35 mouse cellular contexts compared by ENCODE assay signal in genomic region chr5:133653431-133653830, GRCm38 (mm10).
"Had no signal": no experiment of that assay in that cellular context is flagged by ENCODE, and none has a peak within 500 bp of the region (broad histone marks: within the 10 kb centered on the region; RNA-seq: fewer than 3 reads in every experiment).

No protein-coding gene starts in this region.

- H3K36me3 ChIP-seq: heart, embryonic 10.5 days; heart, embryonic 12.5 days; heart, embryonic 13.5 days; heart, embryonic 15.5 days; hindbrain, embryonic 10.5 days; hindbrain, embryonic 12.5 days; hindbrain, embryonic 13.5 days; hindbrain, embryonic 15.5 days; intestine, embryonic 15.5 days; kidney, embryonic 15.5 days had no signal

- H3K27ac ChIP-seq: heart, embryonic 10.5 days; heart, embryonic 13.5 days; heart, embryonic 15.5 days; hindbrain, embryonic 10.5 days; hindbrain, embryonic 12.5 days; hindbrain, embryonic 13.5 days; hindbrain, embryonic 14.5 days; hindbrain, embryonic 15.5 days; hindbrain, postnatal 0 days; intestine, embryonic 15.5 days; kidney, embryonic 15.5 days; kidney, postnatal 0 days; layer of hippocampus, adult 2 months had no signal

- H3K27me3 ChIP-seq: heart, embryonic 13.5 days; heart, embryonic 15.5 days; hindbrain, embryonic 12.5 days; hindbrain, embryonic 13.5 days; hindbrain, embryonic 15.5 days; intestine, embryonic 15.5 days; kidney, embryonic 15.5 days had no signal

- H3K4me1 ChIP-seq: heart, embryonic 10.5 days; heart, embryonic 12.5 days; heart, embryonic 13.5 days; heart, embryonic 15.5 days; hindbrain, embryonic 10.5 days; hindbrain, embryonic 12.5 days; hindbrain, embryonic 13.5 days; hindbrain, embryonic 15.5 days; intestine, embryonic 15.5 days; kidney, embryonic 15.5 days had no signal

- H3K9me3 ChIP-seq: heart, embryonic 10.5 days; heart, embryonic 13.5 days; heart, embryonic 15.5 days; hindbrain, embryonic 10.5 days; hindbrain, embryonic 12.5 days; hindbrain, embryonic 15.5 days; intestine, embryonic 15.5 days; kidney, embryonic 15.5 days had no signal

- DNase-seq: heart, postnatal 10 days; heart, postnatal 14 days; heart, postnatal 36 days; heart, postnatal 4 days; kidney, adult 11 months; kidney, adult 18-20 months; kidney, adult 2 months; kidney, adult 8-10 months; kidney, adult 9 months; kidney, postnatal 10 days; kidney, postnatal 14 days; kidney, postnatal 25 days; kidney, postnatal 36 days; kidney, postnatal 4 days; layer of hippocampus, adult 9-11 months; layer of hippocampus, postnatal 36 days had no signal

- H3K4me3 ChIP-seq: heart, embryonic 10.5 days; heart, embryonic 12.5 days; heart, embryonic 13.5 days; heart, embryonic 15.5 days; hindbrain, embryonic 10.5 days; hindbrain, embryonic 12.5 days; hindbrain, embryonic 13.5 days; hindbrain, embryonic 15.5 days; intestine, embryonic 15.5 days; kidney, embryonic 15.5 days; layer of hippocampus, adult 2 months had no signal

- H3K9ac ChIP-seq: heart, embryonic 12.5 days; heart, embryonic 13.5 days; heart, embryonic 15.5 days; hindbrain, embryonic 12.5 days; hindbrain, embryonic 13.5 days; hindbrain, embryonic 14.5 days; hindbrain, embryonic 15.5 days; intestine, embryonic 15.5 days; kidney, embryonic 15.5 days had no signal

- ATAC-seq: hindbrain, embryonic 16.5 days; hindbrain, postnatal 0 days; inflammation-experienced regulatory T-cells, adult 6 months; intestine, embryonic 15.5 days; intestine, embryonic 16.5 days; intestine, postnatal 0 days had no signal

- H3K4me2 ChIP-seq: heart, embryonic 11.5 days; heart, embryonic 12.5 days; heart, embryonic 13.5 days; heart, embryonic 15.5 days; hindbrain, embryonic 12.5 days; hindbrain, embryonic 13.5 days; hindbrain, embryonic 14.5 days; hindbrain, embryonic 15.5 days; intestine, embryonic 15.5 days; kidney, embryonic 15.5 days had no signal
